Mouse (Mus musculus): Measurements from ENCODE around the gene Gm6482.
"Not testable (repeated sequence)": the region's sequence is repeated elsewhere in the genome, so short reads cannot be mapped to it uniquely, and the experiment has no call there.

Gm6482 gene

GRCm38 (mm10) chr14:41408181-41408580 lies at the start of gene Gm6482:
Gm6482 (minus strand) TSS chr14:41408281.
- in situ Hi-C loops (cut with MboI, MseI), result not testable (repeated sequence)

- in situ Hi-C loops (cut with MboI, MseI), result loop anchor here in 1 of 2 experiments (5.0 kb wide), 1 partner anchor 709 kb away; the partner anchor contains the start of gene Gm17027
Measured at GRCm38 (mm10) chr14:41453418-41453817, 45.3 kb upstream of the Gm6482 start, which contains the start of gene Gm7954. Gm7954 (minus strand) TSS chr14:41453518.

GRCm38 (mm10) chr14:41425393-41426075 lies 17.5 kb upstream of the Gm6482 start:
- in situ Hi-C loops (cut with MboI, MseI), result loop anchor here (5.0 to 25.0 kb wide), 2 partner anchors 287 to 292 kb away; partner anchors contain the start of gene Gm8068 (in 1 of the 2)

GRCm38 (mm10) chr14:41424694-41425093 lies 16.6 kb upstream of the Gm6482 start:
- in situ Hi-C loops (cut with MboI, MseI), result loop anchor here (5.0 to 25.0 kb wide), 2 partner anchors 288 to 293 kb away; partner anchors contain the start of gene Gm8068 (in 1 of the 2)

- in situ Hi-C loops (cut with MboI, MseI), result loop anchor here in 1 of 2 experiments (10.0 kb wide), 1 partner anchor 109 kb away; no protein-coding TSS in a partner anchor
Measured at GRCm38 (mm10) chr14:41386279-41386678, 21.8 kb downstream of the Gm6482 start, which contains the start of gene Gm7945. Gm7945 (minus strand) TSS chr14:41386379.

Data from T-helper 17 cell (primary cell).